Mouse (Mus musculus): ENCODE measurements around the gene Akna. TPM values are rescaled to one million over a fixed set of nuclear protein-coding genes. Genes with fewer than 3 reads are reported as not detected.

The Akna gene
- polyA plus RNA-seq (2014; fragmentation: Nextera tagmentation; extraction: Ambion mirVana): 18.8 and 21.0 TPM in 2 replicates

- Histone ChIP-seq H3K4me3 (ENCODE audit: low read depth, low read length) (peak within 1 kb of the TSS; percentile 20), H3K36me3 (ENCODE audit: control insufficient read depth, insufficient read depth, low read length) (no peaks in the 10 kb centered on the region), H3K9ac (ENCODE audit: low read length) (peak within 1 kb of the TSS; percentile 60), H3K27ac (ENCODE audit: low read depth, low read length) (peak within 1 kb of the TSS; percentile 80), H3K27me3 (ENCODE audit: control insufficient read depth, insufficient read depth, low read length) (no peaks in the 10 kb centered on the region), H3K4me1 (replicated peaks; ENCODE audit: control insufficient read depth, insufficient read depth, low read length) (peaks cover 13% of the 10 kb centered on the region; the same call in 1 of the 2 replicates), H3K9me3 (ENCODE audit: control insufficient read depth, low read length) (no peaks in the 10 kb centered on the region), H3K4me2 (ENCODE audit: low read depth, low read length, severe bottlenecking) (peak within 1 kb of the TSS; percentile 51)
- peak; percentile 85 for DNase-seq (ENCODE audit: low spot score)
- peak; percentile 82 for ATAC-seq (replicated peaks; ENCODE audit: low FRiP score)
- 15% methylated on average over 17 of the region's 17 CpGs for WGBS
Observed at GRCm38 (mm10) chr4:63403040-63403959, at the start of gene Akna. Akna (minus strand) TSS chr4:63403354.

GRCm38 (mm10) chr4:63452555-63452954 lies 49.4 kb upstream of the Akna start:
- ATAC-seq (replicated peaks; ENCODE audit: low FRiP score): no peak
- H3K27me3 ChIP-seq (ENCODE audit: control insufficient read depth, insufficient read depth, low read length): peaks cover 5% of the 10 kb centered on the region
- no peaks in the 10 kb centered on the region; the same call in 1 of the 2 replicates for H3K36me3 ChIP-seq (ENCODE audit: control insufficient read depth, insufficient read depth, low read length)
- no peaks in the 10 kb centered on the region for H3K9me3 ChIP-seq (ENCODE audit: control insufficient read depth, low read length)
- no peak overlapping the region for H3K27ac ChIP-seq (ENCODE audit: low read depth, low read length)
- H3K9ac ChIP-seq (ENCODE audit: low read length): no peak overlapping the region
- H3K4me3 ChIP-seq (ENCODE audit: low read depth, low read length): no peak overlapping the region
- no peak for DNase-seq (ENCODE audit: low spot score)
- no peak overlapping the region for H3K4me2 ChIP-seq (ENCODE audit: low read depth, low read length, severe bottlenecking)
- H3K4me1 ChIP-seq (replicated peaks; ENCODE audit: control insufficient read depth, insufficient read depth, low read length): 0 out of 2 replicates have a peak, but pooled peaks cover 2% of the 10 kb centered on the region
- WGBS: 72% methylated on average over 3 of the region's 3 CpGs

DNA sequence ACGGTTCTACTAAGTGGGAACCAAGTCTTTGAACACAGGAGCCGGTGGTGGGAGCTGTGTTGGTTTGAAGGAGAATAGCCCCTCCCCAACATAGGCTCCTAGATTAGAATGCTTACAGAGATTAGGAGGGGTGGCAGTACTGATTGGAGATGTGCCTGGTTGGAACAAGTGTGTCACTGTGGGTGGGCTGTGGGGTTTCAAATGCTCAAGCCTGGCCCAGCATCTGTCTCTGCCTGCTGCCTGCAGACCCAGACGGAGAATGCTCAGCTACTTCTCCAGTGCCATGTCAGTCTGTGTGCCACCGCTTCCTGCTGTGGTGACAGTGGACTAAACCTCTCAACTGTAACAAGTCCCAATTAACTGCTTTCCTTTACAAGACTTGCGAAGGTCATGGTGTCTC lies 47.4 kb upstream of the Akna start:
- Histone ChIP-seq H3K36me3 (ENCODE audit: control insufficient read depth, insufficient read depth, low read length) (no peaks in the 10 kb centered on the region; the same call in 1 of the 2 replicates), H3K9me3 (ENCODE audit: control insufficient read depth, low read length) (no peaks in the 10 kb centered on the region), H3K4me1 (replicated peaks; ENCODE audit: control insufficient read depth, insufficient read depth, low read length) (no peaks in the 10 kb centered on the region), H3K27ac (ENCODE audit: low read depth, low read length) (no peak overlapping the region), H3K27me3 (ENCODE audit: control insufficient read depth, insufficient read depth, low read length) (no peaks in the 10 kb centered on the region), H3K4me2 (ENCODE audit: low read depth, low read length, severe bottlenecking) (no peak overlapping the region), H3K9ac (ENCODE audit: low read length) (no peak overlapping the region), H3K4me3 (ENCODE audit: low read depth, low read length) (no peak overlapping the region)
- ATAC-seq (replicated peaks; ENCODE audit: low FRiP score): no peak
- WGBS: 80% methylated on average over 5 of the region's 5 CpGs
- DNase-seq (ENCODE audit: low spot score): no peak

DNA sequence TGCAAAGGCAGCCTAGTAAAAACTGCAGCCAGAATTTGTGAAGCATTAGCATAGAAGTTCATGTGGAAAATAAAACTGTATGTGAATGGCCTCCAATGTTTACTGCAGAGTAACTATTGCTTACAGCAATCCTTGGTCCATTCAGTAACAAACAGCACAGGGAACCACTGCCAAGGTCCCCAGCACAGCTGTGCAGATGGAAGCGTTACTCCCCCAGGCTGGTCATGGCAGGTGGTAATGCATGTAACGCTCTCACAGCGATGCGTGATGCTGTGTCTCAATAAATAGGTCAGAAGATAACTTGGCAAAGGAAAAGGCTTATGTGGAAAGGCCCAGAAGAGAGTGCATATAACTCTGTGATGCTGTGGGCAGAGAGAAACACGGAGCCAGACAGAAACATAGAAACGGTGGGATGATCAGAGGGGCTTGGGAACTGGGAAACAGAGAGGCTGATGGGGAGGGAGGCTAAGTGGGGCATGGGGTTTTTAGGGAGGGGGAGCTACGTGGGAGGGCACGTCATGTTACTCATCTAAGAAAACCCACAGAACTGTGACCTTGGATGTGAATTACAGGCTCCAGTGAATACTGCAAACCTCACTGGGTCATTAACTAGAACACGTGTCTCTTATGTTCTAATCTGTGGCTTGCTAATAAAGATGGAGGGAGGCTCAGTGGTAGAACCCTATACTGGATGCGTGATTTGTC lies 41.4 kb upstream of the Akna start:
- no peak overlapping the region for H3K9ac ChIP-seq (ENCODE audit: low read length)
- WGBS: 92% methylated on average over 10 of the region's 10 CpGs
- H3K4me1 ChIP-seq (replicated peaks; ENCODE audit: control insufficient read depth, insufficient read depth, low read length): no peaks in the 10 kb centered on the region
- H3K9me3 ChIP-seq (ENCODE audit: control insufficient read depth, low read length): no peaks in the 10 kb centered on the region
- H3K27ac ChIP-seq (ENCODE audit: low read depth, low read length): no peak overlapping the region
- ATAC-seq (replicated peaks; ENCODE audit: low FRiP score) (no peak), DNase-seq (ENCODE audit: low spot score) (no peak)
- H3K4me3 ChIP-seq (ENCODE audit: low read depth, low read length): no peak overlapping the region
- H3K27me3 ChIP-seq (ENCODE audit: control insufficient read depth, insufficient read depth, low read length): no peaks in the 10 kb centered on the region
- no peak overlapping the region for H3K4me2 ChIP-seq (ENCODE audit: low read depth, low read length, severe bottlenecking)
- no peaks in the 10 kb centered on the region; the same call in 1 of the 2 replicates for H3K36me3 ChIP-seq (ENCODE audit: control insufficient read depth, insufficient read depth, low read length)

DNA sequence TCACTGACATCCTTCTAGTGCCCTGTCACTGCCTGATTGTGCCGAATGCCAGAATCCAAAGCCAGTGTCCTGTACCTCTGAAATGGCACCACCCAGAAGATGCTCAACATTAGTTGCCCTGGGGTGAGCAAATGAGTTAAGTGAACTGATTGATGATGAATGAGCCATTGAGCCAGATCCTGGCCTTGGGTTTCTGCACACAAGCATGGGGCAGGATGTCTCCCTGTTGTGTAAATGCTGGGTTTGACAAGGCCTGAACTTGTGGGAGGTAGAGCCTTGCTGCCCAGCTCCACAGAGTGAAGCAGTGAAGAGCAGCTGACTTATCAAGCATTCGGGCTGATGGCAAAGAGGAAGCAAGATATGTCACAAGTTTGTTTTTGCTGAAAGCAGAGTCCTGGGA lies 39.9 kb upstream of the Akna start:
- Histone ChIP-seq H3K4me1 (replicated peaks; ENCODE audit: control insufficient read depth, insufficient read depth, low read length) (no peaks in the 10 kb centered on the region), H3K27me3 (ENCODE audit: control insufficient read depth, insufficient read depth, low read length) (no peaks in the 10 kb centered on the region), H3K9ac (ENCODE audit: low read length) (no peak overlapping the region), H3K27ac (ENCODE audit: low read depth, low read length) (no peak overlapping the region), H3K36me3 (ENCODE audit: control insufficient read depth, insufficient read depth, low read length) (no peaks in the 10 kb centered on the region), H3K9me3 (ENCODE audit: control insufficient read depth, low read length) (no peaks in the 10 kb centered on the region), H3K4me2 (ENCODE audit: low read depth, low read length, severe bottlenecking) (no peak overlapping the region), H3K4me3 (ENCODE audit: low read depth, low read length) (no peak overlapping the region)
- 96% methylated on average over 2 of the region's 2 CpGs for WGBS
- DNase-seq (ENCODE audit: low spot score): no peak
- ATAC-seq (replicated peaks; ENCODE audit: low FRiP score): no peak

- 94% methylated on average over 7 of the region's 7 CpGs for WGBS
- Histone ChIP-seq H3K9ac (ENCODE audit: low read length) (no peak overlapping the region), H3K4me2 (ENCODE audit: low read depth, low read length, severe bottlenecking) (no peak overlapping the region), H3K36me3 (ENCODE audit: control insufficient read depth, insufficient read depth, low read length) (no peaks in the 10 kb centered on the region), H3K27ac (ENCODE audit: low read depth, low read length) (no peak overlapping the region), H3K4me1 (replicated peaks; ENCODE audit: control insufficient read depth, insufficient read depth, low read length) (no peaks in the 10 kb centered on the region), H3K4me3 (ENCODE audit: low read depth, low read length) (no peak overlapping the region), H3K27me3 (ENCODE audit: control insufficient read depth, insufficient read depth, low read length) (no peaks in the 10 kb centered on the region), H3K9me3 (ENCODE audit: control insufficient read depth, low read length) (no peaks in the 10 kb centered on the region)
- ATAC-seq (replicated peaks; ENCODE audit: low FRiP score) (no peak), DNase-seq (ENCODE audit: low spot score) (no peak)
Observed at GRCm38 (mm10) chr4:63441616-63442015, 38.5 kb upstream of the Akna start.

- Histone ChIP-seq H3K9me3 (ENCODE audit: control insufficient read depth, low read length) (no peaks in the 10 kb centered on the region), H3K4me1 (replicated peaks; ENCODE audit: control insufficient read depth, insufficient read depth, low read length) (no peaks in the 10 kb centered on the region), H3K4me3 (ENCODE audit: low read depth, low read length) (no peak overlapping the region), H3K27me3 (ENCODE audit: control insufficient read depth, insufficient read depth, low read length) (no peaks in the 10 kb centered on the region), H3K27ac (ENCODE audit: low read depth, low read length) (no peak overlapping the region), H3K36me3 (ENCODE audit: control insufficient read depth, insufficient read depth, low read length) (no peaks in the 10 kb centered on the region), H3K4me2 (ENCODE audit: low read depth, low read length, severe bottlenecking) (no peak overlapping the region), H3K9ac (ENCODE audit: low read length) (no peak overlapping the region)
- ATAC-seq (replicated peaks; ENCODE audit: low FRiP score) (no peak), DNase-seq (ENCODE audit: low spot score) (no peak)
- 76% methylated on average over 7 of the region's 7 CpGs for WGBS
Observed at GRCm38 (mm10) chr4:63440262-63440661, 37.1 kb upstream of the Akna start.

DNA sequence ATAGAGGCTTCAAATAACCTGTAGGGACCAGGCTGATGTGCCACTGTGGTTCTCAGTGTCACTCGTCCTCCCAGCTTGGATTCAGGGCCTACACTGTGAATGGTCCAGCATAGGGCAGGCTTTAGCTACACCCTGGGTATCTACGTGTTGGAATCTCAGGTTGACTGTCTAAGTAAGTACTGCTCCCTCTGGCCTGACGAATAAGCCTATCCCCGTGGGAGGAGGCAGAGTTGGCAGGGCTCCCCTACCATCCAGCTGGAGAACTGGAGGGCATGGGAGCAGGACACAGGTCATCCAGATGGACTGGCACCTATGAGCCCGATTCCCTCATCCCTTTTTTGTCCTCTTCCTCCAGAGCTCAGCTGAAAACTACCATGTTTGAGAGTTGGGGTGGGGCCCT lies 34.8 kb upstream of the Akna start:
- no peaks in the 10 kb centered on the region for H3K9me3 ChIP-seq (ENCODE audit: control insufficient read depth, low read length)
- ATAC-seq (replicated peaks; ENCODE audit: low FRiP score) (no peak), DNase-seq (ENCODE audit: low spot score) (no peak)
- no peak overlapping the region for H3K4me2 ChIP-seq (ENCODE audit: low read depth, low read length, severe bottlenecking)
- 89% methylated on average over 5 of the region's 5 CpGs for WGBS
- no peaks in the 10 kb centered on the region for H3K4me1 ChIP-seq (replicated peaks; ENCODE audit: control insufficient read depth, insufficient read depth, low read length)
- H3K36me3 ChIP-seq (ENCODE audit: control insufficient read depth, insufficient read depth, low read length): no peaks in the 10 kb centered on the region
- no peak overlapping the region for H3K4me3 ChIP-seq (ENCODE audit: low read depth, low read length)
- no peaks in the 10 kb centered on the region for H3K27me3 ChIP-seq (ENCODE audit: control insufficient read depth, insufficient read depth, low read length)
- H3K27ac ChIP-seq (ENCODE audit: low read depth, low read length): no peak overlapping the region
- no peak overlapping the region for H3K9ac ChIP-seq (ENCODE audit: low read length)

All from forebrain, embryonic 11.5 days (tissue).